Mouse (Mus musculus) left cerebral cortex, adult 11 months (tissue): ENCODE measurements around the gene Chchd6.

Experiments used
- DNase-seq: peaks from one replicate; pipeline ENCODE4 v3.0.0; 2022; ENCODE audit warnings: low spot score

The Chchd6 gene

GRCm38 (mm10) chr6:89403257-89404225, 191.9 kb downstream of the Chchd6 start:
- no peak for DNase-seq

- DNase-seq, result no peak
These were observed 193.0 kb downstream of the Chchd6 start for GRCm38 (mm10) chr6:89402406-89402805.

- DNase-seq, result no peak
These were observed 195.9 kb downstream of the Chchd6 start for GRCm38 (mm10) chr6:89399564-89399963.

- DNase-seq, result no peak
These were observed 197.5 kb downstream of the Chchd6 start for GRCm38 (mm10) chr6:89397919-89398318.

GRCm38 (mm10) chr6:89393820-89394219, 201.6 kb downstream of the Chchd6 start:
- no peak for DNase-seq

- DNase-seq, result no peak
These were observed 203.2 kb downstream of the Chchd6 start for GRCm38 (mm10) chr6:89392213-89392612.

GRCm38 (mm10) chr6:89389771-89390170, 205.7 kb downstream of the Chchd6 start:
- DNase-seq, result no peak

GRCm38 (mm10) chr6:89386956-89387355, 208.5 kb downstream of the Chchd6 start:
- DNase-seq, result no peak

- no peak for DNase-seq
These were observed 210.8 kb downstream of the Chchd6 start for GRCm38 (mm10) chr6:89384699-89385098.

GRCm38 (mm10) chr6:89381851-89382250, 213.6 kb downstream of the Chchd6 start:
- DNase-seq, result no peak

GRCm38 (mm10) chr6:89381172-89381571, 214.3 kb downstream of the Chchd6 start:
- no peak for DNase-seq

- DNase-seq, result no peak
These were observed 214.7 kb downstream of the Chchd6 start for GRCm38 (mm10) chr6:89380751-89381150.

GRCm38 (mm10) chr6:89378264-89378663, 217.2 kb downstream of the Chchd6 start:
- DNase-seq, result no peak

- DNase-seq, result no peak
These were observed 226.6 kb downstream of the Chchd6 start for GRCm38 (mm10) chr6:89368812-89369211.

- DNase-seq, result no peak
These were observed 231.1 kb downstream of the Chchd6 start for GRCm38 (mm10) chr6:89364342-89364741.

GRCm38 (mm10) chr6:89363107-89363451, 232.4 kb downstream of the Chchd6 start:
- DNase-seq, result no peak

GRCm38 (mm10) chr6:89362281-89363106, 233.0 kb downstream of the Chchd6 start, which contains the start of gene Plxna1:
Gene Plxna1 (minus strand): TSS chr6:89362620.
- no peak for DNase-seq

- DNase-seq, result no peak
These were observed 233.8 kb downstream of the Chchd6 start for GRCm38 (mm10) chr6:89361418-89362280.

- no peak for DNase-seq
These were observed 234.6 kb downstream of the Chchd6 start for GRCm38 (mm10) chr6:89360709-89361417.

GRCm38 (mm10) chr6:89359771-89360708, 235.4 kb downstream of the Chchd6 start:
- no peak for DNase-seq
